Mouse (Mus musculus) embryonic facial prominence, embryonic 14.5 days (tissue): ENCODE results near the gene Gldc. TPM values are rescaled to one million over a fixed set of nuclear protein-coding genes. Genes with fewer than 3 reads are reported as not detected.
"Not testable (repeated sequence)": the region's sequence is repeated elsewhere in the genome, so short reads cannot be mapped to it uniquely, and the experiment has no call there.

ENCODE experiments used
- ATAC-seq: fragments of 200-750 bp; cut with Nextera tagmentation; 2 replicates; pipeline ENCODE4 v1.8.0; 2017; ENCODE audit warnings: low read depth, moderate number of reproducible peaks, moderate TSS enrichment
- DNase-seq: peaks from one replicate; pipeline ENCODE4 v3.0.0-alpha.2; 2015; ENCODE audit warnings: low spot score
- H3K27ac ChIP-seq: fragments of 300-500 bp; sonication (generic); replicated peaks from 2 replicates; pipeline ENCODE4 v1.5.1; 2014; ENCODE audit warnings: low read depth, mild to moderate bottlenecking, low read length, moderate library complexity
- H3K27me3 ChIP-seq: fragments of 300-500 bp; sonication (generic); replicated peaks from 2 replicates; pipeline ENCODE4 v1.6.1; 2014; ENCODE audit warnings: low read length; ENCODE audit not compliant: control insufficient read depth, insufficient read depth
- H3K36me3 ChIP-seq: fragments of 300-500 bp; sonication (generic); 2 replicates; pipeline ENCODE4 v1.6.1; 2014; ENCODE audit warnings: low read length, mixed read lengths; ENCODE audit not compliant: control insufficient read depth, insufficient read depth
- H3K4me1 ChIP-seq: fragments of 300-500 bp; sonication (generic); 2 replicates; pipeline ENCODE4 v1.6.1; 2014; ENCODE audit warnings: antibody characterized with exemption, low read length; ENCODE audit not compliant: control insufficient read depth, insufficient read depth
- H3K4me2 ChIP-seq: fragments of 300-500 bp; sonication (generic); 2 replicates; pipeline ENCODE4 v1.6.1; 2014; ENCODE audit warnings: low read depth, mild to moderate bottlenecking, low read length, moderate library complexity, mixed read lengths
- H3K4me3 ChIP-seq: fragments of 300-500 bp; sonication (generic); 2 replicates; pipeline ENCODE4 v1.5.1; 2014; ENCODE audit warnings: low read depth, mild to moderate bottlenecking, low read length
- H3K9ac ChIP-seq: fragments of 300-500 bp; sonication (generic); 2 replicates; pipeline ENCODE4 v1.6.1; 2014; ENCODE audit warnings: low read depth, mild to moderate bottlenecking, low read length, moderate library complexity, mixed read lengths
- H3K9me3 ChIP-seq: fragments of 300-500 bp; sonication (generic); 2 replicates; pipeline ENCODE4 v1.6.1; 2016; ENCODE audit warnings: low read length; ENCODE audit not compliant: control insufficient read depth
- WGBS: fragments of 180-500 bp; shearing (Covaris S2); extraction: QIAGEN DNeasy Blood & Tissue Kit; methylation state at CpG from one replicate; pipeline ENCODE4 v1.1.7; 2014; 5-methylcytosine and 5-hydroxymethylcytosine counted together
- polyA plus RNA-seq: library from polyadenylated mRNA; unstranded; fragments of >200 nt; fragmentation: Nextera tagmentation; extraction: Ambion mirVana; gene quantifications from 2 replicates; pipeline ENCODE4 v1.2.1, GENCODE M21; 2014

Gldc gene
- 2.5 and 4.3 TPM in 2 replicates for polyA plus RNA-seq

DNA sequence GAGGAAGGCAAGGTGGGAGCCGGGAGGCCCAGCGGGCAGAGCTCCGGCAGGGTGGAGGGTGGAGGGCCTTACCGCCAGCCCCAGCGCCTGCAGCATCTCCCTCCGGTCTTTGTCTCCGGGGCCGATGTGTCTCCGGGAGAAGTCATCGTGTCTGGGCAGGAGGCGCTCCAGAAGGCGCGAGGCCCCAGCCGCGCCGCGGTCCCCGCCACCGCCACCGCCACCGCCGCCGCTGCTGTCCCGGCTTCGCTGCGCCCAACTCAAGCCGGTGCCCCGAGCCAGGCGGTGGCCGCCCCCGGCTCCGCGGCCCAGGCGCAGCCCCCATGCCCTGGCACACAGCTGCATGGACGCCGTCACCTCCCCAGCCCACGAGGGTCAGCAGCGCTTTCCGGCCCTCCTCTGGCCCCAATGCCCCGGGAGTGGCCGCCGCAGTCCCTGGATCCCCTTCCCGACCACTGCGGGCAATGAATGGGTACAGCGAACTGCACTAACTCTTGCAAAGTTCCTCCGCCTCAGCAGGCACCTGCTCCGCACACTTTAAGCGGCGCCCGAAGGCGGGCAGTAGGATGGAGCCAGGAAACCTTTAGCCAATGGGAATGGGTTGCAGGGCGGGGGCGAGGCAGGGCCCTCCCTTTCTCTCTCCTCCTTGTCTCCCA lies at the start of gene Gldc:
TSS of gene Gldc (minus strand) at position 511 of the 653 bp plus-strand sequence.
- H3K4me1 ChIP-seq, result no peaks in the 10 kb centered on the region; the same call in 1 of the 2 replicates
- H3K27ac ChIP-seq, result no peak within 1 kb of the TSS
- H3K4me3 ChIP-seq, result peak within 1 kb of the TSS; percentile 58
- peaks cover 4% of the 10 kb centered on the region; the same call in 1 of the 2 replicates for H3K9me3 ChIP-seq
- no peaks in the 10 kb centered on the region for H3K36me3 ChIP-seq
- peak within 1 kb of the TSS; percentile 60 for H3K9ac ChIP-seq
- DNase-seq (peak; percentile 89), ATAC-seq (peak; percentile 96)
- H3K27me3 ChIP-seq, result peaks cover 38% of the 10 kb centered on the region
- WGBS, result under 1% methylated on average over 17 of the region's 53 CpGs
- H3K4me2 ChIP-seq, result peak within 1 kb of the TSS; percentile 100

DNA sequence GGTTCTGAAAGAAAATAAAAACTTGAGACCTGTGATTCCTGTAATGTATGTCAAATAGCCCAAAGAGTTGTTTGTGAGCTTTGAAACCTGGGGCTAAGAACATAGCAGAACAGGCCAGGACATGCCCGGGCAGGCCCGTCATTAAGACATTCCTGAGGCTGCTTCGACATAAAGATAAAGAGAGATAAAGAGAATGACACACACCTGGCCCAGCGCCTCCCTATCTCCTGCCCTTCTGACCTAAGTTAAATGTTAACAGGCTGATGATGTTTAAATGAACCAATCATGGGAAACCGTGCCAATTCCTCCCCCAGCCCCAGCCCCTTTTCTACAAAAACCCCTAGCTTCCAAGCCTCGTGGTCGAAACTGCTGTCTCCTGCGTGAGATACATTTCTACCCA lies 47.4 kb upstream of the Gldc start:
- H3K27me3 ChIP-seq, H3K27ac ChIP-seq, H3K4me2 ChIP-seq, H3K9ac ChIP-seq, H3K36me3 ChIP-seq, DNase-seq, ATAC-seq, H3K4me1 ChIP-seq, H3K4me3 ChIP-seq, H3K9me3 ChIP-seq: not testable (repeated sequence)
- WGBS, result 83% methylated on average over 8 of the region's 8 CpGs

DNA sequence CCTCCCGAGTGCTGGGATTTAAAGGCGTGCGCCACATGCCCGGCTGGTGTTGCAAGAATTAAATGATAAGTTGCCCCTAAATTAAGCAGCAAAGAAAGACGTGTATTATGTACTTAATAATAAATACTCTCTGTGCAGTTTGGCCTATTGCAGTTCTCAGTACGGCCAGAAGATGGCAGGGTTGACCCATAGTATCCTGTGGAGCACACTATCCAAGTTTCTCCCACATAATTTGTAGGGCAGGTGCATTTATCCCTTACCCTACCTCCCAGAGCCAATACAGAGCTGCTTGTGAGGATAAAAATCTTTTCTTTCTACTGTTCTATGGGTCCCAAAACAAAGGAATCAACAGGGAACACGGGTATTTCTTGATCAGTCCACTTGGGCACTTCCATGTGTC lies 42.1 kb upstream of the Gldc start:
- Histone ChIP-seq H3K4me2 (no peak overlapping the region), H3K9me3 (no peaks in the 10 kb centered on the region), H3K9ac (no peak overlapping the region), H3K27me3 (no peaks in the 10 kb centered on the region), H3K27ac (no peak overlapping the region), H3K4me1 (no peaks in the 10 kb centered on the region), H3K36me3 (no peaks in the 10 kb centered on the region), H3K4me3 (no peak overlapping the region)
- ATAC-seq, result no peak
- WGBS, result 24% methylated on average over 7 of the region's 7 CpGs
- DNase-seq, result peak; percentile 47

DNA sequence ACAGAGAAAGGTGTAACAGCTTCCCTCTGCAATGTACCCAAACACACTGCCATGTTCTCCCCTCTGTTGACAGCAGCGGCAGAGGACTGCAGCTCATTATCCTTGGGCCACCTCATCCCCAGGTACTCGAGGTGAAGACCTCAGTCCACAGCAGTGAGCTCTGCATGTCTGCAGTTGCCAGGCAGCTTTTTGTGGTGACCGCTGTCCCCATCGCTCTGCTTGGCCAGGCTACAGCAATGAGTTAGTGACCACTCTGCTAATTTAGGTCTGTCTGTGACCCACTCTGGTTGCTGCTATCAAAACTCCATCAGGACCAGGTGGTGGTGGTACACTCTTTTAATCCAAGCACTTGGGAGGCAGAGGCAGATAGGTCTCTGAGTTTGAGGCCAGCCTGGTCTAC lies 41.0 kb upstream of the Gldc start:
- H3K4me1 ChIP-seq, result no peaks in the 10 kb centered on the region
- no peaks in the 10 kb centered on the region for H3K36me3 ChIP-seq
- ATAC-seq (no peak), DNase-seq (no peak)
- WGBS, result 77% methylated on average over 4 of the region's 4 CpGs
- H3K9me3 ChIP-seq, result no peaks in the 10 kb centered on the region
- H3K4me2 ChIP-seq, result no peak overlapping the region
- no peak overlapping the region for H3K4me3 ChIP-seq
- H3K27ac ChIP-seq, result no peak overlapping the region
- no peak overlapping the region for H3K9ac ChIP-seq
- no peaks in the 10 kb centered on the region for H3K27me3 ChIP-seq

DNA sequence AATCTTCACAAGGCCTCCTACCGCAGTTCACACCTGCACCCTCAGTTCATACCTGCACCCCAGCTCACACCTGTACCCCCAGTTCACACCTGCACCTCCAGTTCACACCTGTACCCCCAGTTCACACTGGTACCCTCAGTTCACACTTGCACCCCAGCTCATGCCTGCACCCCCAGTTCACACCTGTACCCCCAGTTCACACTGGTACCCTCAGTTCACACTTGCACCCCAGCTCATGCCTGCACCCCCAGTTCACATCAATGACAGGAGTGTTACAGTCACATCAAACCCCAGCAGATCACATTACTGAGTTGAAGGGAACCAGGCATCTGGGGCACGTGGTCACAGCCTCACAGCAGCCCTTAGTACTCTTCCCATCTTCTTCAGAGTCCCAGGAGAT lies 40.5 kb upstream of the Gldc start:
- H3K27ac ChIP-seq, H3K9ac ChIP-seq, H3K4me2 ChIP-seq, H3K4me1 ChIP-seq, H3K9me3 ChIP-seq, H3K36me3 ChIP-seq, H3K27me3 ChIP-seq, H3K4me3 ChIP-seq, ATAC-seq, DNase-seq: not testable (repeated sequence)
- WGBS, result 58% methylated on average over 2 of the region's 2 CpGs

DNA sequence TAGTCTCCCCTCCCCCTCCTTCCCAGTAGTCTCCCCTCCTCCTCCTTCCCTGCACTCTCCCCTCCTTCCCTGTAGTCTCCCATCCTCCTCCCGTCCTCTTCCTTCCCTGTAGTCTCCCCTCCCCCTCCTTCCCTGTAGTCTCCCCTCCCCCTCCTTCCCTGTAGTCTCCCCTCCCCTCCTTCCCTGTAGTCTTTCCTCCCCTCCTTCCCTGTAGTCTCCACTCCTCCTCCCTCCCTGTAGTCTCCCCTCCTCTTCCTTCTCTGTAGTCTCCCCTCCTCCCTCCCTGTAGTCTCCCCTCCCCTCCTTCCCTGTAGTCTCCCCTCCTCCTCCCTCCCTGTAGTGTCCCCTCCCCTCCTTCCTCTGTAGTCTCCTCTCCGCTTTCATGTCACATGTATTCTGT lies 38.8 kb upstream of the Gldc start:
- ATAC-seq (no peak), DNase-seq (no peak)
- H3K27me3 ChIP-seq, result no peaks in the 10 kb centered on the region
- H3K9me3 ChIP-seq, result no peaks in the 10 kb centered on the region
- WGBS, result 11% methylated on average over 2 of the region's 2 CpGs
- H3K36me3 ChIP-seq, result no peaks in the 10 kb centered on the region
- no peak overlapping the region for H3K27ac ChIP-seq
- no peaks in the 10 kb centered on the region for H3K4me1 ChIP-seq
- H3K4me2 ChIP-seq, result no peak overlapping the region
- H3K4me3 ChIP-seq, result no peak overlapping the region
- H3K9ac ChIP-seq, result no peak overlapping the region

DNA sequence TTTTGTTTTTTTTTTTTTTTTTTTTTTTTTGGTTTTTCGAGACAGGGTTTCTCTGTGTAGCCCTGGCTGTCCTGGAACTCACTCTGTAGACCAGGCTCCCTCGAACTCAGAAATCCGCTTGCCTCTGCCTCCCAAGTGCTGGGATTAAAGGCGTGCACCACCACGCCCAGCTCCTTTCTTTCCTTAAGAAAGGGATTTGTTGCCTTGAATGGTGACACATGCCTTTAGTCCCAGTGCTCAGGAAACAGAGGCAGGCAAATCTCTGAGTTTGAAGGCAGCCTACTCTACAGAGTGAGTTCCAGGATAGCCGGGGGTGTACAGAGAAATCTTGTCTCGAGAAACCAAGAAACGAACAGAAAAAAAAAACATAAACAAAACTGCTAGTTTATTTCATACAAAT lies 33.8 kb upstream of the Gldc start:
- DNase-seq, ATAC-seq: not testable (repeated sequence)

DNA sequence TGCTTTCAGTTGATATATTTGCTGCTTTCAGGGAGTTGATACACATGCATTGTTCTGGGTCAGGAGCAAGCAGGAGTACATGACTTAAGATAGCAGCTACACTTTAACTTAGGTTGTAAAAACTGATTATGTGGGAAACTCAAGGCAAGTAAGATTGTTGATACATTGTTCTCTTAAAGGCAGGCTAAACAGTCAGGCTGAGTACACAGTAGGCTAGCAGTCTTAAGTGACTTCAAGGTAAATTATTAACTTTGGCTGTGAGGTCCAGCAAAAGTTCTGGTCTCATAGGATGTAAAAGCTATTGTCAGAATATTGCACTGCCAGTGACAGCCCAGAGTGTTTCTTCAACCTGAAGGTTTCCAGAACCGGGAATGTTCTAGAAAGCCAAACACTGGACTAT lies 31.8 kb upstream of the Gldc start:
- Histone ChIP-seq H3K27ac (no peak overlapping the region), H3K36me3 (no peaks in the 10 kb centered on the region), H3K4me1 (no peaks in the 10 kb centered on the region), H3K4me3 (no peak overlapping the region), H3K27me3 (no peaks in the 10 kb centered on the region), H3K9me3 (no peaks in the 10 kb centered on the region), H3K4me2 (no peak overlapping the region), H3K9ac (no peak overlapping the region)
- no peak for ATAC-seq
- no peak for DNase-seq
- 90% methylated on average over 1 of the region's 1 CpGs for WGBS

More for the DNA sequence above, 33.8 kb upstream of the Gldc start:
- not testable (repeated sequence) for H3K9ac ChIP-seq, H3K9me3 ChIP-seq, H3K36me3 ChIP-seq, H3K4me2 ChIP-seq, H3K4me3 ChIP-seq, H3K4me1 ChIP-seq, H3K27ac ChIP-seq, H3K27me3 ChIP-seq
- 84% methylated on average over 8 of the region's 8 CpGs for WGBS

DNA sequence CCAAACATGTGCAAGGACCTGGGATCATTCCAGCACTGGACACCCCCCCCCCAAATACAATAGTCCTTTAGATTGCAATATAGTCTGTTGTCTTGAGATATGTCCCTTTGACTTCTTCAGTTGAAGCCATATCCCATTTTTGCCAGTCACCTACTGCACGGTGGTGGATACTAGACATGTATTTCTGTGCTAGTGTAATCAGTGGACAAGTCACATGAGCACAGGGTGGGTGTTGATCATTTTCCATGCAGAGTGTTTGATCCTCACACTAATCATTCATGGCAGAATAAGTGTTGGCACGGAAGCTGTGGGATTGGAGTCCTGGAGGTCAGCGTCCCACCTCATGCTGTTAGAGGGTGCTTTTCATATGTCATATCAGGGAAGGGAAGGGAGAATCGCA lies 30.6 kb upstream of the Gldc start:
- H3K4me1 ChIP-seq, result no peaks in the 10 kb centered on the region
- no peak overlapping the region for H3K9ac ChIP-seq
- no peaks in the 10 kb centered on the region for H3K9me3 ChIP-seq
- WGBS, result 78% methylated on average over 4 of the region's 4 CpGs
- H3K27me3 ChIP-seq, result no peaks in the 10 kb centered on the region
- H3K4me3 ChIP-seq, result no peak overlapping the region
- no peaks in the 10 kb centered on the region for H3K36me3 ChIP-seq
- no peak overlapping the region for H3K27ac ChIP-seq
- ATAC-seq (no peak), DNase-seq (no peak)
- H3K4me2 ChIP-seq, result no peak overlapping the region
